Mouse (Mus musculus): ENCODE data around the gene Abhd11.

DNA sequence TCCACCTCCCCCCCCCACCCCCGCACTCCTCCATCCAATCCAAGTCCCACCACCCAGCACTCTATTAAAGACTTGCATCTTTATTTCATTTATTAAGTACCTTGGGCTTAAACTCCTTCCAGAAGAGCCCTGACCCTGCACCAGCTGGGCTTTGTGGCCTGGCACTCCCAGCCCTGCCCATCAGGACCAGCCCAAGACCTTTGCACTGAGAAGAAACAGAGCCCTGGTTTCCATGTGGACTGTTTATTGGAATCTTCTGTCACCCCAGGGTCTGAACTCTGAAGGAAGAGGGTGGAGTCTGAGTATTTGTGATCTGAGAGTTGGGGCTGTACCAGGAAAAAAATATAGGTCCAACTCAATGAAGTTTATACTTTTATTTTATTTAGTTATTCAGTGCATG lies 25.8 kb upstream of the Abhd11 start:
- TF ChIP-seq CTCF (IDR thresholded peaks at IDR 0.05; ENCODE audit: low read depth, low read length) (no peak), POLR2A (IDR thresholded peaks at IDR 0.05; ENCODE audit: extremely low read depth, insufficient read depth, low read length) (no peak)
